ENCODE assay signal across 22 mouse cellular contexts in the genomic region with DNA sequence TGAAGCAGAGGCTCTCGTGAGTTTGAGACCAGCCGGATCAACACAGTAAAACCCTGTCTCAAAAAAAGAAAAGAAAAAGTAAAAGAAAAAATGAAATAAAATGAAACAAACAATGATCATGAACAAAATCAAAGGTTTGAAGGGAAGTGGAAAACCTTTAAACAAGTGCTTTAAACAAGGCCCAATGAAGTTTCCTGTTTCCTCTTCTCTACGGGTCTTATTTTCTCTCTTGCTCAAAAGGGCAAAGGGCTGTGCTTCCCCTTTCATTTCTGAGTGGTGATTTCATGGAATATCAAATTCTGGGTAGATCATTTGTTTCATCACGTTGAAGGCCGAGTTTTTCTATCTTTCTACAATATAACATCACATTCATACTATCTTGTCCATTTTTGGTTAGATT.
DNase-seq lines count a peak whose midpoint lies in the region; ATAC-seq and TF ChIP-seq lines count a peak whose summit lies in the region.
"Had no signal": no experiment of that assay in that cellular context is flagged by ENCODE, and none has a peak within 500 bp of the region (broad histone marks: within the 10 kb centered on the region; RNA-seq: fewer than 3 reads in every experiment).

No protein-coding gene starts in this region.

- H3K27me3 ChIP-seq in liver, adult 2 months (ENCODE audit: control insufficient read depth, insufficient read depth, low read length): no peaks in the 10 kb centered on the region
- H3K27me3 ChIP-seq in forebrain, embryonic 13.5 days: no peaks in the 10 kb centered on the region
- H3K27me3 ChIP-seq in kidney, adult 2 months (replicated peaks; ENCODE audit: control insufficient read depth, insufficient read depth, low read length): no peaks in the 10 kb centered on the region
- H3K27me3 ChIP-seq: CH12.LX; embryonic facial prominence, embryonic 12.5 days; Patski had no signal

- H3K27ac ChIP-seq in liver, adult 2 months (replicated peaks; ENCODE audit: insufficient read depth, low read depth, low read length): no peak overlapping the region
- H3K27ac ChIP-seq in forebrain, embryonic 13.5 days: no peak overlapping the region
- no peak overlapping the region for H3K27ac ChIP-seq in kidney, adult 2 months (ENCODE audit: insufficient read depth, low read depth, low read length)
- H3K27ac ChIP-seq: embryonic facial prominence, embryonic 10.5 days; embryonic facial prominence, embryonic 12.5 days had no signal

- DNase-seq in liver, adult 2 months (ENCODE audit: extremely low read depth, low read depth, low spot score): peak; percentile 9
- DNase-seq in liver: no peak
- no peak for DNase-seq in kidney, adult 2 months
- DNase-seq: adrenal gland, adult 2 months; adrenal gland, postnatal 10 days; adrenal gland, postnatal 25 days; B cell, adult 2 months; cerebellum, adult 18-20 months; cerebellum, adult 8-10 months; cerebellum, adult 9-11 months; cerebellum, postnatal 14 days had no signal

- TF ChIP-seq POLR2A in liver, adult 2 months (IDR thresholded peaks at IDR 0.05; ENCODE audit: extremely low read depth, insufficient read depth, low read length): no peak
- no peak for TF ChIP-seq POLR2A in kidney, adult 2 months (IDR thresholded peaks at IDR 0.05; ENCODE audit: low read depth, low read length)

- no peaks in the 10 kb centered on the region for H3K4me1 ChIP-seq in liver, adult 2 months (ENCODE audit: control insufficient read depth, insufficient read depth, low read length)
- no peaks in the 10 kb centered on the region for H3K4me1 ChIP-seq in forebrain, embryonic 13.5 days
- no peaks in the 10 kb centered on the region for H3K4me1 ChIP-seq in kidney, adult 2 months (ENCODE audit: control insufficient read depth, insufficient read depth, low read length)
- H3K4me1 ChIP-seq: embryonic facial prominence, embryonic 10.5 days; embryonic facial prominence, embryonic 12.5 days had no signal

- no peak for TF ChIP-seq CTCF in liver, adult 2 months (IDR thresholded peaks at IDR 0.05; ENCODE audit: low read depth, low read length)
- no peak for TF ChIP-seq CTCF in kidney, adult 2 months (conservative IDR thresholded peaks at IDR 0.05; ENCODE audit: insufficient read depth, insufficient read length, low read depth, low read length)

- H3K9me3 ChIP-seq in forebrain, embryonic 13.5 days (replicated peaks): no peaks in the 10 kb centered on the region
- H3K9me3 ChIP-seq: embryonic facial prominence, embryonic 10.5 days; embryonic facial prominence, embryonic 12.5 days; G1E had no signal

- H3K4me3 ChIP-seq in liver, adult 2 months (ENCODE audit: insufficient read depth, low read depth, low read length): no peak overlapping the region
- no peak overlapping the region for H3K4me3 ChIP-seq in forebrain, embryonic 13.5 days
- H3K4me3 ChIP-seq in kidney, adult 2 months (ENCODE audit: insufficient read depth, low read depth, low read length): no peak overlapping the region
- H3K4me3 ChIP-seq: embryonic facial prominence, embryonic 10.5 days; embryonic facial prominence, embryonic 12.5 days had no signal

- no peak overlapping the region for H3K9ac ChIP-seq in liver, adult 2 months (ENCODE audit: low read depth, low read length)
- no peak overlapping the region for H3K9ac ChIP-seq in forebrain, embryonic 13.5 days
- H3K9ac ChIP-seq: embryonic facial prominence, embryonic 12.5 days had no signal

- H3K36me3 ChIP-seq in liver, adult 2 months (ENCODE audit: control insufficient read depth, insufficient read depth, low read length): no peaks in the 10 kb centered on the region
- no peaks in the 10 kb centered on the region for H3K36me3 ChIP-seq in forebrain, embryonic 13.5 days (ENCODE audit: poor library complexity, severe bottlenecking)
- H3K36me3 ChIP-seq in kidney, adult 2 months (ENCODE audit: control insufficient read depth, insufficient read depth, low read length): no peaks in the 10 kb centered on the region
- H3K36me3 ChIP-seq: embryonic facial prominence, embryonic 10.5 days; embryonic facial prominence, embryonic 12.5 days; G1E had no signal

- H3K4me2 ChIP-seq in forebrain, embryonic 13.5 days: no peak overlapping the region
- H3K4me2 ChIP-seq: embryonic facial prominence, embryonic 12.5 days had no signal

- peak; percentile 40 for ATAC-seq in activated CD4-positive, CD25-positive, alpha-beta regulatory T cell, adult 4 months
- ATAC-seq in inflammation-experienced regulatory T-cells, adult 6 months: peak; percentile 75
- no peak for ATAC-seq in forebrain, embryonic 13.5 days
- no peak for ATAC-seq in cerebellum, adult (ENCODE audit: insufficient number of reproducible peaks, low FRiP score, low TSS enrichment)
- ATAC-seq: forebrain, embryonic 14.5 days; forebrain, embryonic 16.5 days; Patski had no signal

- no peaks in the 10 kb centered on the region for H3K79me2 ChIP-seq in liver, adult 2 months (ENCODE audit: control insufficient read depth, insufficient read depth, low read length)

- 79% methylated on average over 5 of the region's 5 CpGs for WGBS in liver, adult 2 months
- WGBS in forebrain, embryonic 13.5 days: 94% methylated on average over 5 of the region's 5 CpGs
- 75% methylated on average over 5 of the region's 5 CpGs for WGBS in kidney, adult 2 months

Comparison
In these comparisons a context has a peak if more than half of its experiments do, and no peak if none do; other contexts are left out.
1. ATAC-seq: peak in activated CD4-positive, CD25-positive, alpha-beta regulatory T cell, adult 4 months (single experiment) and inflammation-experienced regulatory T-cells, adult 6 months (single experiment); none in forebrain, embryonic 13.5 days (single experiment) and cerebellum, adult (single experiment).